Mouse (Mus musculus) cerebellum, adult (tissue): Measurements from ENCODE around the gene Lancl3.
A peak's percentile ranks its signal among the peaks of the same experiment; 100 is the strongest.

Source experiments
- ATAC-seq: cut with Nextera tagmentation; 2 replicates; pipeline ENCODE4 v1.9.2; 2017; ENCODE audit warnings: mild to moderate bottlenecking, moderate library complexity, mixed read lengths; ENCODE audit not compliant: insufficient number of reproducible peaks, low FRiP score, low TSS enrichment

Gene Lancl3

GRCm38 (mm10) chrX:9199761-9200371 lies at the start of gene Lancl3:
Gene Lancl3 (plus strand): TSS chrX:9199902.
- peak; percentile 84 for ATAC-seq

- ATAC-seq, result no peak
Observed at GRCm38 (mm10) chrX:9179011-9179410, 20.7 kb upstream of the Lancl3 start.

- ATAC-seq, result no peak
Observed at GRCm38 (mm10) chrX:9181570-9181969, 18.1 kb upstream of the Lancl3 start.

GRCm38 (mm10) chrX:9200380-9200917 lies 747 bp downstream of the Lancl3 start:
- peak; percentile 43 for ATAC-seq

GRCm38 (mm10) chrX:9201954-9202353 lies 2.3 kb downstream of the Lancl3 start:
- ATAC-seq, result no peak

GRCm38 (mm10) chrX:9202781-9203405 lies 3.2 kb downstream of the Lancl3 start:
- ATAC-seq, result no peak

- ATAC-seq, result no peak
Observed at GRCm38 (mm10) chrX:9205121-9205520, 5.4 kb downstream of the Lancl3 start.

- ATAC-seq, result no peak
Observed at GRCm38 (mm10) chrX:9216244-9216643, 16.5 kb downstream of the Lancl3 start.

- no peak for ATAC-seq
Observed at GRCm38 (mm10) chrX:9219570-9219969, 19.9 kb downstream of the Lancl3 start.

GRCm38 (mm10) chrX:9221206-9221605 lies 21.5 kb downstream of the Lancl3 start:
- no peak for ATAC-seq

GRCm38 (mm10) chrX:9221736-9222135 lies 22.0 kb downstream of the Lancl3 start:
- ATAC-seq, result no peak

GRCm38 (mm10) chrX:9222412-9223221 lies 22.9 kb downstream of the Lancl3 start:
- ATAC-seq, result no peak

- peak; percentile 97 for ATAC-seq
Observed at GRCm38 (mm10) chrX:9227105-9227504, 27.4 kb downstream of the Lancl3 start.

GRCm38 (mm10) chrX:9240737-9241591 lies 41.3 kb downstream of the Lancl3 start:
- ATAC-seq, result peak; percentile 91

- no peak for ATAC-seq
Observed at GRCm38 (mm10) chrX:9243381-9243864, 43.7 kb downstream of the Lancl3 start.

- no peak for ATAC-seq
Observed at GRCm38 (mm10) chrX:9244603-9245336, 45.1 kb downstream of the Lancl3 start.

GRCm38 (mm10) chrX:9248911-9249310 lies 49.2 kb downstream of the Lancl3 start:
- no peak for ATAC-seq

GRCm38 (mm10) chrX:9253990-9254389 lies 54.3 kb downstream of the Lancl3 start:
- no peak for ATAC-seq

GRCm38 (mm10) chrX:9254901-9255300 lies 55.2 kb downstream of the Lancl3 start:
- no peak for ATAC-seq
